Mouse (Mus musculus) ES-E14 (cell line): ENCODE results near the gene Zfp119b.

ENCODE experiments used
- CHD2 ChIP-seq: IDR thresholded peaks from 2 replicates; pipeline ENCODE4 v1.6.1; 2014; ENCODE audit warnings: mild to moderate bottlenecking, low read depth, low read length, inconsistent platforms
- MAFK ChIP-seq: IDR thresholded peaks from 2 replicates; pipeline ENCODE4 v1.6.1; 2014; ENCODE audit warnings: mild to moderate bottlenecking, low read depth, low read length, inconsistent platforms; ENCODE audit not compliant: insufficient read depth
- ZC3H11A ChIP-seq: IDR thresholded peaks from 2 replicates; pipeline ENCODE4 v1.6.1; 2012; ENCODE audit warnings: low read depth, mild to moderate bottlenecking, inconsistent platforms, low read length, borderline replicate concordance
- ZNF384 ChIP-seq: IDR thresholded peaks from 2 replicates; pipeline ENCODE4 v1.6.1; 2012; ENCODE audit warnings: low read depth, low read length, inconsistent platforms

DNA sequence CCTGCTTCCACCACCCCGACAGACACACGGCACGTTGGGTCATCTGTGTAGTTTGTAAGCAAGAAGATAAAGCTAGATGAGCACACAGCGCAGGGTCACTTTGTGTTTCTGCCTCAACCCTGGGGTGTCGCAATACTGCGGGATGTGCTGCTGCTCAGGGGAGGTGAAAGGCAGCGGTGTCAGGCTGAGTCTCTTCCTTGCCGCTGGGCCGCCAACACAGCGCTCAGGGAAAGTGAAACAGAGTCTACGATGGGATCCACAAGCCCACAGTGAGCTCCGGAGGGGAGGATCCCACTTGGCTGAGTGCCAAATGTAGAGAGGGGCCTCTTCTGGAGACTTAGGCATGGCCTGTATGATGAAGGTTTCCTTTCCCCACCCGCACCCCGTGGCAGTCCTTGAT lies 13.9 kb upstream of the Zfp119b start:
- TF ChIP-seq ZNF384 (no peak), MAFK (no peak), ZC3H11A (no peak), CHD2 (no peak)
